Mouse (Mus musculus) embryo, embryonic 9.5 days (tissue): ENCODE data around the gene Sipa1.
"Not testable (repeated sequence)": the region's sequence is repeated elsewhere in the genome, so short reads cannot be mapped to it uniquely, and the experiment has no call there.

ENCODE experiments used
- DNase-seq: peaks from one replicate; pipeline ENCODE4 v3.0.0-alpha.2; 2017; ENCODE audit errors: extremely low spot score

Gene Sipa1

DNA sequence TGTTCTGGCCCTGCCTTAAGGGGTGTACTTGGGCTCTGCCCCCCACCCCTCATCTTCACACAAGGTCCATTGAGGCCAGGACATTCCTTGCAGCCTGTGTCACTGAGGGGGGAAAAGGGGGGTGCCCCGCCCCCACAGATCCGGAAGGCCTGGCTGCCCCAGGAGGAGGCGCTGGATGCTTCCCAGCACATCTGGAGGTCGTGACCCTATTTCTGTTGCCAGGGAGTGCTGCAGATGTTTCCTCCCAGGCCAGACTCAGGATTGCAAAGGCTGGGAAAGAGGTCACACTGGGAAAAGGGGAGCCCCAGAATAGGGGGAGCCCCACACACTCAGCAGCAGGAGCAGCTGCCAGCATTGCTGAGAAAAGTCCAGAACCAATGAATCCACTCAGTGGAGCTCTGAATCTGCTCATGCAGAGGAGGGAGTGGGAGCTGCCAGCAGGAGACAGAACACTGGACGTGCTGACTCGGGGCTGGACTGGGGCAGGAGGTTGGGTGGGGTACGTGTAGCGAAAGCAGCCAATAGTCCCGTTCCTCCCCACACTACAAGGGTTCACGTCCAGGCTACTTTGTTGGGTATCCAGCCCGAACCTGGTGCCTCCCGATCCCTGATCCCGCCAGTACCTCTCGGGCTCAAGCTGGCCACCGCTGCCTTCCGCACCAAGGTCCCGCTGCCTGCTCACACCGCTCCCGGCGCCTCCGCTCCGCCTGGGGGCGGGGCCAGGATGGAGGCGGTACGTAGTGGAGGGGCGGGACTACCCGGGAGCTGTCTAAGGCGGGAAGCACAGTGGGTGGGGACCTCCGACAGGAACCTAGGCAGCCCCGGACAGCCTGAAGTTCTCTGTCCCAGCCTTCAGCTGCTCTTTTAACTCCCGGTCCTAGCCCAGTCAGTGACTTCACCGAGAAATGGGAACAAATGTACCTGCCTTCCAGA, at the start of gene Sipa1:
Gene Sipa1, minus strand, starts transcription at position 727 of the 933 bp plus-strand sequence.
- peak; percentile 93 for DNase-seq

GRCm38 (mm10) chr19:5713255-5713654, 49.7 kb upstream of the Sipa1 start:
- DNase-seq: no peak

GRCm38 (mm10) chr19:5711907-5712460, 48.5 kb upstream of the Sipa1 start:
- no peak for DNase-seq

GRCm38 (mm10) chr19:5711218-5711617, 47.7 kb upstream of the Sipa1 start:
- no peak for DNase-seq

DNA sequence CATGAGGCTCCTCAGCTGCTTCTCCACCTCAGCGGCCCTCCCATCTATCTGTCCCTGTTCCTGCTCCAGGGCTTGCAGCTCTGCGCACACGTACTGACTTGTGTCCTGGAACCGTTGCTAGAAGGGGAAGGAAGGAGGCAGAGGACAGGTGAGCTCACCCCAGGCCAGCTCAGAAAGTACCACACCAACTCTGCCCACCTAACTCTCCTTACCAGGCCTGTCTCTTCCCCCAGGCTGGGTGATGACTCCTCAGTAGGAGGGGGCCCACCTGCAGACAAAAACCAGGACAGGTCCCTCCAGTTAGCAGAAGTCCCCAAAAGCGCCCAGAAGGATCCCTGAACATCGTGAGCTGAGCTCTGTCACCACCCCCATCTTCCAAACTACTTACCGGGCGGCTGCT, 47.1 kb upstream of the Sipa1 start:
- DNase-seq: no peak

- no peak for DNase-seq
Observed at GRCm38 (mm10) chr19:5710068-5710467, 46.6 kb upstream of the Sipa1 start.

DNA sequence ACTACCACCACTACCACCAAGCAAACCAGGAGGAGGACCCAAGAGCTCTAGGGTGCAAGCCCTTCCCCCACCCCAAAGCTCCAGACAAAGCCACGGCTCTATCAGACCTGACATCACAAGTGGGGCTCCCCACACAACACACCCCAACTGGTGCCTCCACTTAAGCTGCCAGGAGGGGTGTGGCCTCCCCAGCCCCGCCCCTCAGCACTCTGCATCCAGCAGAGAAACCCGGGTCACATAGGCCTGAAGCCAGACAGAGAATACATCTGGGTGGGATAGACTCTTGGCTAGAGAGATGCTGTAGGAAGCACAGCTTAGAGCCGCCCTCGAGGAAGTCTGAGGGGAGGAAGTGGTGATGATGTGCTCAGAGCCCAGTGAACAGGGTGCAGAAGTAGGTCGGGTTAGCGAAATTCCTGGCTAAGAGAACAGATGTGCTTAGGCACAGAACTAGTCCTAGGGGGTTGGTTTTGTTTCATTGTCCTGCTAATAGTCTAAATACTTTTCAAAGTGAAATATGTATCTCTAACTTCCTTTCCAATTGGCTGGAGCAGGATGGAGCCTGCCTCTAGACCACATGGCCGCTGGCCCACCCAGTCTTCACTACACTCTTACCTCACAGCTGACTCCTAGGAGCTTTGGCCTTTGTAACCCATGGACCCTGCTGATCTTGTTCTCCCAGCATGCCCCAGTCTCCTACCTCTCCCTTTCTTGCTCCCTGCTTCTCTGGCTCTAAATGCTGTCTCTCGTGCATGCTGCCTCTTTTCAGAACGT, 41.5 kb upstream of the Sipa1 start:
- no peak for DNase-seq

- no peak for DNase-seq
Observed at GRCm38 (mm10) chr19:5704163-5704800, 40.8 kb upstream of the Sipa1 start, which contains the start of gene Kcnk7. Gene Kcnk7, plus strand, starts transcription at chr19:5704367.

DNA sequence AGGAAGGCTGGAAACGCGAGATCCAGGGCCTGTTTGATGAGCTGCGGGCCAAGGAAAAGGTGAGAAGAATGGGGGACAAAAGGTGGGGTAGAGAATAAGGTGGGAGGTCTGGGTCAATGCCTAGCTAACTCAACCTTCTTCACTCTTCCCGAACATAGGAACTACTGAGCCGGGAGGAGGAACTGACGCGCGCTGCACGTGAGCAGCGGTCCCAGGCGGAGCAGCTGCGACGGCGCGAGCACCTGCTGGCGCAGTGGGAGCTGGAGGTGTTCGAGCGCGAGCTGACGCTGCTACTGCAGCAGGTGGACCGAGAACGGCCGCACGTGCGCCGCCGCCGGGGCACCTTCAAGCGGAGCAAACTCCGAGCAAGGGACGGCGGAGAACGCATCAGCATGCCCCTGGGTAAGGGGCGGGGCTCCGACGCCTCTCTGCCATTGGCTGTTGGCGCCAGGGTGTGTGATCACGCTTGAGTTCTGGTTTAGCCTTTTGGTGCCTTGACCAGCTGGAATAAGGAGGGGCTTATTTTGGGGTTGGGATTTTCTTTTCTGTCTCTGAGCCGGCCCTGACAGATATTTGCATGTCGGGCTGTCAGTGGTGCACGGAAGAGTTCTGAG, 32.4 kb upstream of the Sipa1 start:
- peak; percentile 66 for DNase-seq

DNA sequence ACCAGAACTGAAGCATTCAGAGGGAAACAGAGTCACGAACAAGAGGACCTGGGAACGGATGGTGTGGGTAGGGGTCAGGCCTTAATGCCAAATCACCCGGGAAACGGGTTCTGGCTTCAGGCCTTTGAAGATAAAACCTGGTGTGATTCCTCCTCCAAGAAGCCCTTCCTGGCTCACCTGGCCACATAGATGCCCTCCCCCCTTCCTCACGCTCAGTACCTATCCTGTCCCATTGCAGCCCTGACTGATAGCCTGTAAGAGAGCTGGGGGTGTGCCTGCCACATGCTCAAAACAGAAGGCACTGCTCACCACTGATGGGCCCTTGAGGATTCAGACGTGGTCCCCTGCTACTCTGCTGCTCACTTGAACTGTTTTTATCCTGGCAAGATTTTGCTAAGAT, 30.3 kb upstream of the Sipa1 start:
- DNase-seq: no peak

DNA sequence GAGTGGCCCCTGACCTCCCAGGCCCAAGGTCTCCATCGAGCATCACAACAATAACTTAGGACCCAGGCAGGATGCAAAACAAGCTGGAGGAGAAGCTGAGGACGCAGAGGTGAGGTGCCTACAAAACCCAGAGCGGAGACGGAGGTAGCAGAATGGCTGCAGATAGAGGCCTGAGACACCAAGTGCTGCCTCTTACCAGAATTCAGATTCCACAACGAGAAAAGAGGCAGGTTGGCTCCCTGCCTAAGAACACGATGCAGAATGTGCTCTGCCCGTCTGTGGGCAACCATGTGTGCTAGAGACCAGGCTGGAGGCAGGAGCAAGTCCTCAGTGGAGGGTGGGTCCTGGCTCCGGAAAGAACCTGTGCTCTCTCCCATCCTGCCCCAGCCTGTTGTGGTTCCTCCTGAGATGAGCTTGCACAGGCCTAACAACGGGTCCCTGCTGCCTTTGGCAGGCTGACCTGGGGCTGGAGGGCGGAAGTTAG, 29.4 kb upstream of the Sipa1 start:
- DNase-seq: no peak

GRCm38 (mm10) chr19:5692086-5692912, 28.8 kb upstream of the Sipa1 start:
- DNase-seq: no peak

DNA sequence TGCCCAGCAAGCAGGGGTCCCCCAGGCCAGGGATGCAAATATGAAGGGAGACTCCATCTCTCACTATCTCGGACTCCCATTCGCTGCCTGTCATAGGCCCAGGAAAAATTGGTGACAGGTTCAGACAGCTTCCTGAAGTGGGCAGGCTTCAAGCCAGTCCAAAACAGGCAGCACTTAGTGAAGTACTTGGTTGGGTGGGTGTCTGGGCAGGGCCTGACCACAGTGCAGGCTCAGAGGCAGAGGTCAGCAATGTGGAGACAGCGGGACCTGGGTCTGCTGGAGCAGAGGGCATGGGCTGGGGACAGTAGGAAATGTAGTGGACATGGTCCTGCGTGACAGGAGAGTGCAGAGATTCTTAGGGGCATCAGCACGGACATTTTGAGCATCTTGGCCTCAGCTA, 28.1 kb upstream of the Sipa1 start:
- DNase-seq: no peak

DNA sequence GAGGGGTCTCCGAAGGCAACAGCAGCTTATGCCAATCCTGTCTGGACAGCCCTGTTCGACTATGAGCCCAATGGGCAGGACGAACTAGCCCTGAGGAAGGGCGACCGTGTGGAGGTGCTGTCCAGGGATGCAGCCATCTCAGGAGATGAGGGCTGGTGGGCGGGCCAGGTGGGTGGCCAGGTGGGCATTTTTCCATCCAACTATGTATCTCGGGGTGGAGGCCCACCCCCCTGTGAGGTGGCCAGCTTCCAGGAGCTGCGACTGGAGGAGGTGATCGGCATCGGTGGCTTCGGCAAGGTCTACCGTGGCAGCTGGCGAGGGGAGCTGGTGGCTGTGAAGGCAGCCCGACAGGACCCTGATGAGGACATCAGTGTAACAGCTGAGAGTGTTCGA, 26.8 kb upstream of the Sipa1 start:
- no peak for DNase-seq

- DNase-seq: peak; percentile 81
Observed at GRCm38 (mm10) chr19:5689565-5690342, 26.2 kb upstream of the Sipa1 start.

- DNase-seq: no peak
Observed at GRCm38 (mm10) chr19:5689088-5689428, 25.6 kb upstream of the Sipa1 start.

GRCm38 (mm10) chr19:5688200-5689087, 24.9 kb upstream of the Sipa1 start, which contains the start of the genes Map3k11 and Pcnx3:
Gene Map3k11, plus strand, starts transcription at chr19:5688742.
Gene Pcnx3, minus strand, starts transcription at chr19:5688908.
- peak; percentile 96 for DNase-seq

DNA sequence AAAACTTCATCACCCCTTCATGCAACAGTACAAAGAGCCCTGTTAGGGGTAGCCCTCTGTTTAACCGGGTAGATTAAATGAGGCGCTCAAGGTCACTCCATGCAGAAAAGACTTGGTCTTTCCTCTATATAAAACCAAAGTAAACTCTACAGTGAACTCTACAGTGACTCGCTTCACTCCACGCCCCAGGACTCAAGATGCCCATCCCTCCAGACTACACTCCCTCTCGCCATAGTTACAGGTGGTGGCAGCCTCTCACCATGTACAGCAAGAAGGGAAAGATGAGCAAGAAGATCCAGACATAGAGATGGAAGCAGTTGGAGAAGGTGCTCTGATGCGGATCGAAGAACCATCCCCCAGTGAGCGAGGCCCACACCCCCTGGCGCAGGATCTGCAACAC, 24.2 kb upstream of the Sipa1 start:
- no peak for DNase-seq

GRCm38 (mm10) chr19:5686954-5687353, 23.4 kb upstream of the Sipa1 start:
- DNase-seq: not testable (repeated sequence)
